28 mouse cellular contexts compared by ENCODE assay signal in the genomic region with DNA sequence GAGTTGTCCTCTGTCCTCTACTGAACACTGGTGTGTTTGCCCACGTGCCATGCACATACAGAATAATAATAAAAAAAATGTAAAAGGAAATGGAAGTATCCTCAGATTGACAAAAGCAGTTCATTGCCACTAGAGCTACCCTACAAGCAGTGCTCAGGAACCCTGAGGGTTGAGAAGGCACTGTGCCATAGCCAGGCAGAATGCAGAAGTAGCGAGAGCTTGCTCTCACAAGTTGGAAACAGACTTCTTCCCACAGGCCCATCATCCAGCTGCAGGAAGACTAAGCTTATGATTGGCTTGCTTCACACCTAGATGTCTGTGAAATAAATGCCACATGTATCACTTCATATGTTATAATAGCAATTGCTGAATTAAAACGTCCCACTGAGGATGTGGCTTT. TPM values are rescaled to one million over a fixed set of nuclear protein-coding genes. Genes with fewer than 3 reads are reported as not detected.
"Had no signal": no experiment of that assay in that cellular context is flagged by ENCODE, and none has a peak within 500 bp of the region (broad histone marks: within the 10 kb centered on the region; RNA-seq: fewer than 3 reads in every experiment).

No protein-coding gene starts in this region.

- H3K9ac ChIP-seq: heart, embryonic 12.5 days; hindbrain, embryonic 12.5 days; hindbrain, embryonic 14.5 days; limb, embryonic 12.5 days; liver, embryonic 13.5 days; liver, embryonic 15.5 days had no signal

- H3K27ac ChIP-seq: gastrocnemius, adult 2 months; heart, embryonic 10.5 days; hindbrain, embryonic 10.5 days; hindbrain, embryonic 12.5 days; hindbrain, embryonic 14.5 days; limb, embryonic 10.5 days; limb, embryonic 12.5 days; liver, embryonic 13.5 days; liver, embryonic 15.5 days had no signal

- H3K9me3 ChIP-seq: heart, embryonic 10.5 days; heart, embryonic 12.5 days; hindbrain, embryonic 10.5 days; hindbrain, embryonic 12.5 days; limb, embryonic 10.5 days; limb, embryonic 12.5 days; liver, embryonic 13.5 days; liver, embryonic 15.5 days had no signal

- H3K4me1 ChIP-seq: heart, embryonic 10.5 days; hindbrain, embryonic 10.5 days; hindbrain, embryonic 12.5 days; limb, embryonic 10.5 days; limb, embryonic 12.5 days; liver, embryonic 13.5 days; liver, embryonic 15.5 days had no signal

- DNase-seq: gastrocnemius, adult 2 months; gastrocnemius, postnatal 10 days; gastrocnemius, postnatal 25 days; heart, adult 18-20 months; heart, postnatal 10 days; heart, postnatal 4 days; kidney, adult 18-20 months; kidney, adult 8-10 months; kidney, postnatal 10 days; kidney, postnatal 25 days; kidney, postnatal 4 days; liver; liver, embryonic 13.5 days had no signal

- H3K27me3 ChIP-seq: heart, embryonic 12.5 days; hindbrain, embryonic 12.5 days; limb, embryonic 12.5 days; liver, embryonic 13.5 days; liver, embryonic 15.5 days had no signal

- ATAC-seq: hindbrain, embryonic 16.5 days; inflammation-experienced regulatory T-cells, adult 6 months; intestine, postnatal 0 days had no signal

- H3K4me3 ChIP-seq: gastrocnemius, adult 2 months; heart, embryonic 10.5 days; heart, embryonic 12.5 days; hindbrain, embryonic 10.5 days; hindbrain, embryonic 12.5 days; layer of hippocampus, adult 2 months; limb, embryonic 10.5 days; limb, embryonic 12.5 days; liver, embryonic 13.5 days; liver, embryonic 15.5 days had no signal

RNA-seq across cellular contexts. Expression of gene Meltf, which starts 11.7 kb away (rescaled TPM):
- total RNA-seq: gastrocnemius, adult 2 months; gastrocnemius, postnatal 25 days; heart, adult 8-10 months had no signal
- polyA plus RNA-seq: heart, embryonic 14.5 days; inflammation-experienced regulatory T-cells, adult 6 months; kidney, embryonic 14.5 days had no signal
